Mouse (Mus musculus): ENCODE data around the gene Pgd. TPM values are rescaled to one million over a fixed set of nuclear protein-coding genes. Genes with fewer than 3 reads are reported as not detected.

The Pgd gene
- polyA plus RNA-seq, 2 experiments from 2014 or later, result 41.3 to 86.4 TPM

GRCm38 (mm10) chr4:149166957-149167611 lies 513 bp upstream of the Pgd start:
- ATAC-seq, result peak; percentile 27

DNA sequence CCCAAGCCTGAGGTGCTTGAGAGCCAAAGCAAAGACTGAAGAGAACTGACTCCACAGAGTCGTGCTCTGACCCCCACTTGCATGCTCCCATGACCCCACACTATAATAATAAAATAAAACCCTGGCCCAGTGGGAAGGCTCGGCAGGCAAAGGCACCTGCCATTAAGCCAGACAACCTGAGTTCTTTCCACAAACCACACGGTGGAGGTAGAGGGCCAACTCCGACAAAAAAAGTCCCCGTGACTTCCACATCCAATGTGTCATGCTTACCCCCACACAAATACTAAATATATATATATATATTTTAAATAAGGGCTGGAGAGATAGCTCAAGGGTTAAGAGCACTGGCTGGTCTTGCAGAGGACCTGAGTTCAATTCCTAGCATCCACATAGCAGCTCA lies 2.4 kb downstream of the Pgd start:
- no peak for ATAC-seq

DNA sequence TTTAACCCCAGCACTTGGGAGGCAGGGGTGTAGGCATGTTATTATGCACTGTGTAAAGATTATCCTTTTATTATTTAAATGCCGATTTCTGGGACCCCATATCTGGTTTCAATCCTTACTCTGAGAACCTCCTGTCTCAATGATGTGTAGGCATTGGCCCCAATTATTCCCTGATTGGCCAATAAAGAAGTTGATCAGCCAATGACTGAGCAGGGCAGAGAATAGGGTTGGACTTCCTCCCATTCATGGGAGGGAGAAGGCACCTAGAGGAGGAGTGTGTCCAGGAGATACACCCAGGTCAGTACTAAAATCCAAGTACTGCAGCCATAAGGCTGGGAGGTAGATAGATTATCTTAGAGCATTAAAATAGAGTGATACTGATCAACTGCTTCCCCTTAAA lies 3.4 kb downstream of the Pgd start:
- ATAC-seq, result no peak

GRCm38 (mm10) chr4:149161166-149161565 lies 5.4 kb downstream of the Pgd start:
- no peak for ATAC-seq

DNA sequence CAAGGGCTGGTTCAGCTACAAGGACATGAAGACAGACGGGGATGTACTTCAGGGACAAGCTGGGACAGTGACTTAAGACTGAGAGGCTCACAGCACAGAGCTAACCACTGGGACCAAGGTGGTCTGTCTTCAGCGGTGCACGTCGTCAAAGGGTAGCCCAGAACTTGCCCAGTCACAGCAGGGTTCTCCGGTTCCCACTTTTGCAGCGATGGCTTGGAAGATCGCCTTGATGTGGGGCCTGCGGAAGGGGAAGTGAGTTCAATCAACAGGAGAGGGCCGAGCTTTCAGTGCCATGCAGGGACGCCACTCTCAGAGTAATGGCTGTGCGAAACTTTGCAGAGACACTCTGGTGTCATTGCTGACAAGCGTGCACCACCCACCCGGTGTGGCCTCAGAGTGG lies 6.7 kb downstream of the Pgd start:
- no peak for ATAC-seq

- ATAC-seq, result no peak
These were observed 7.4 kb downstream of the Pgd start for GRCm38 (mm10) chr4:149159203-149159602.

DNA sequence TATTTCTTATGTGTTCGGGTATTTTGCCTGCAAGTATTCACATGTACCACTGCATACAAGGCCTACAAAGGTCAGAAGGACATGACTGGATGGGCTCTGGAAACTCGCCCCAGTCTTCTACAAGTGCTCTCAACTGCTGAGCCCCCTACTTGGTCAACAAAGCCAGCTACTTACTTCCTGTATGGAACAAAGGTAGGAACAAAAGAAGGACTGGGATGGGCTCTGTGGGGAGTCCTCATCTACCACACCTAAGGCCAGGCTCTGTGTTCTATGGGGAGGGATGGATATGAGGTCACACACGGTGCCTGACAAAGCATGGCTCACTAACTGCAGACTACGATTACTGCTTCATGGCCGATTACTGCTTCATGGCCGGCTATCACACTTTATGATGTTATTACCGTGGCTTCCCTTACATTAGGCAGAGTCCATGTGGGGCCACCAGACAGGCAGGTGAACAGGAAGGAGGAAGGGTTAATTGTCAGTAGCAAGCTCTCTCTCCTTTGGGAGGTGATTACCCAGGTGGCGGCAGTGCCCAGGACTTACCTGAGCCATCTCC lies 9.1 kb downstream of the Pgd start:
- ATAC-seq, result no peak

DNA sequence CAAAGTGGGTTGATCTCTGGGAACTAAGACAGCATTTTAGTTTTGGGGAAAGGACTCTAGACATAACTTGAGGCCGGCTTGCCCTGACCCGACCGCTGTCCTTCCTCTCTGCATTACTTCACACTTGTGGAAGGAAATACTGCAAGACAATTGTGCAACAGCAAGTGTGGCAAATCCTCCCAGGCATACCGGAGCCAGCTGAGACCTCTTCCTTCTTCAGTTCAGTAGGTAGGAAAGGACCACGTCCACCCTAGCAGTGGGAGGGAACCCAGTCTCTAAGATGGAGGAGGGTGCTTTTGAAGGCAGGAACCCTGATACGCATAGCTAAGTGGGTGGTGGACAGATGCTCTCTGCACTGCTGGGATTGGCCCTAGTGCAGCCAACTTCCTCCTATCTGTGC lies 10.9 kb downstream of the Pgd start:
- ATAC-seq, result no peak

- ATAC-seq, result no peak
These were observed 11.7 kb downstream of the Pgd start for GRCm38 (mm10) chr4:149154859-149155258.

DNA sequence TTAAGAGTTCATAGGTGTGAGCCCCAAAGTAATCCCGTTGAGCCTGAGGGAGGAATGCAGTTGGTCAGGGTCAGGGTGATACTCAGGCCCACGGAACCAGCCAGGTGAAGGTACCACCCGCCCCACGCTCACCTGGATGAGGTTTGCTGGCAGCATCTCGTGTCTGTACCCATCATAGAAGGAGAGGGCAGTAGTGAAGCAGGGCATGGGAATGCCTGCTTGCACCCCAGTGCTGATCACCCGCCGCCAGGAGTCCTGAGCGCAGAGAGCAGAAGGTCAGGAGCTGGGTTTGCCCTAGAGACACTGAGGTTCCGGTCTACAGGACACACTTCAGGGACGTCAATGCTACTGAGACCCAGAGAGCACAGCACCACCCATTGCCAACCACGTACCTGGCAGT lies 15.8 kb downstream of the Pgd start:
- ATAC-seq, result no peak

DNA sequence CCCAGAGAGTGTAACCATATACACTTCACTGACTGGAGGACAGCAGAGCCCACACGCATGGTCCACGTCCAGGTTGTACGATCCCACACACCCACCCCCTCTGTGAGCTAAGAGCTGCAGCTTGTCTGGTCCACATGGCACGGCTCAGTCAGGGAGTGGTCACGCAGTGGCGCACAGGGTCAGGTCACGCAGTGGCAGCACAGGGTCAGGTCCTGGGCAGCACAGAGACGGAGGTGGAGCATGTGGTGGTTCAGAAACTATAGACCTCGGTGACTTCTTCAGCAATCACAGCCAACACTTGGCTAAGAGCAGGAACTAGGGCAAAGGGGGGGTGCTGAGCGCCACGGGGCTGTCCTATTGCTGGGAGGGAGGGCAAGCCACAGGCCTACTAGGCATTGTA lies 16.3 kb downstream of the Pgd start:
- no peak for ATAC-seq

- ATAC-seq, result no peak
These were observed 17.0 kb downstream of the Pgd start for GRCm38 (mm10) chr4:149149611-149150010.

DNA sequence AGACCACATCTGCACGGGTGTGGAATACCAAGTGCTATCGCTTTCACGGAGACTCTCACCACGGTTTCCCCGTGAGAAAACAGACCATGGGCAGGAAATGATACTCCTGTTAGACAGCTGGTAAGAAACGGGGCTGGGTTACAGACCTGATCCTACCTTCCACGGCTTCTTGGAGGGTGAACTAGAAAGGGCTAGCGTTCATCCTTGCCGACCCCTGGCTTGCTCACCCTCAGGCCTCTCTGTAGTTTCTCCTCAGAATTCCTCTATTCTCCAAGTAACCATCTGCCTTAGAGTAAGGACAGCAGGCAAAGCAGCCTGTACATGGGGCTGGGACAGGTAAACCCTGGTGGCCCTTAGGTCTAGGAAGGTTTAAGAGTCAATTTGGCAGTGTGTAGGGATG lies 17.4 kb downstream of the Pgd start:
- no peak for ATAC-seq

GRCm38 (mm10) chr4:149148084-149148483 lies 18.5 kb downstream of the Pgd start:
- no peak for ATAC-seq

DNA sequence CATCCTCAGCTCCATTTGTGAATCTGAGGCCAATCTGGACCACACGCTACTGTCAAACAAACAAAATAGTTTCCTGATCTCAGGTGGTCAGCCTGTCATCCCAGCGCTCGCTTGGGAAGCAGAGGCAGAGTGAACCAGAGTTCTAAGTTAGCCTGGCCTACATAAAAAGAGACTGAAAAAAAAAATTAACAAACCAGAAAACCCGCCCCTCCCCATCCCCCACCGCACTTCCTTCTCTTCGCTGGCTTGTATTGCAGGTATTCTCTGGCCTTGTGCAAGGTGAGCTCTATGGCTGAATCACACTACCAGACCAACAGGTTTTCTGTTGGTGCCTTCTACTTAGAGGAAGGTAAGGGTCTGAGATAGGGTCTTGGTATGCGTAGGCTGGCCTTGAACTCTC lies 19.0 kb downstream of the Pgd start:
- ATAC-seq, result no peak

DNA sequence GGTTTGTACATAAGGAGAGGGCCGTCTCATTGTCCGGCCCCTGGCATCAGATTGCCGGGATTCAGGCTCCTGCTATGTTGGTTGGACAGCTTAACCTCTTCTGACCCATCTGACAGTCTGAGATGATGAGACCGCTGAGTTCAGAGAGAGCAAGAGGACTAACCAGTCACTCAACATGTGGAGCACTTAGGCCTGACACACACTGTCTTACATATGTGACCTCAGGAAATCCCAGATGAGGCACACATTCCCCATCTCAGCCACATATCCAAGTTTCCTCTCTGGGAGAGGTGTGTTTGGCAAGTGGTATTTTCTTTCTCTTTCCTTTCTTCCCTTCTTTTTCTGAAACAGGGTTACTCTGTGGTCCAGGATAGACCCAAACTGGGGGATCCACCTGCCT lies 21.4 kb downstream of the Pgd start:
- ATAC-seq, result no peak

DNA sequence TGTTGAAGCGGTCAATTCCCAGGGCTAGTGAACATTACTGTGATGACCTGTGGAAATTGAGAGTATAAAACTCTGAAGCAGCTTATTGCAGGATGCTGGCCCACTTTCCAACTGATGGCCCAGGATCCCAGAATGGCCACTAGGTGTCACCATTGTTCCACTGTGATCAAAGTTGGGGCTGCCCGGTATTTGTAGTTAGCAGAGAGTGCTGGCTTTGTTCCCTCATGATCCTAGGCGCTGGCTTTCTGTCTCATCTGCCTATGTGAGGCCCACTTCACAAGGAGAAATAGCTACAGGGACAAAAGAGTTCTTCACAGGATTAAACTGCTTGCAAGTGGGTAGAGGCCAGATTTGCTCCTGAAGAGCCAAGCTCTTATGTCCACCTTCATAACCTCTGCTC lies 22.1 kb downstream of the Pgd start:
- peak; percentile 96 for ATAC-seq

DNA sequence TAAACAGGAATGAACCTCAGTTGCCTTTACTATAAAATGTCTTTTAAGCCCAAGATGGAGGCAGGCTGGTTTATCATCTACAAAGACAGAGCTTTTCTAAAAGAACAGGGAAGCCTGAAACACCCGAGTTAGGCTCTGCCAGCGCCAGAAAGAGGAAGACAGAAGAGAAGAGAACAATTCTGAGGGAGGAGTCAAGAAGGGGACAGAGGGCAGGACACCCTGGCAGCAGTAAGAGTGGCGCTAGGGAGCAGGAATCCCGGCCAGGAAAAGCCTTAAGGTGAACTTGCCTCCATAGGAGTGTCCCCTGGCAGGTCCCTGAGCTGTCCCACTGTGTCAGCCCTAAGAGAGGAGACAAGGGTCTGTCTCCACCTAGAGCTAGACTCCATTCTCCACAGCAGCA lies 23.0 kb downstream of the Pgd start:
- ATAC-seq, result no peak

DNA sequence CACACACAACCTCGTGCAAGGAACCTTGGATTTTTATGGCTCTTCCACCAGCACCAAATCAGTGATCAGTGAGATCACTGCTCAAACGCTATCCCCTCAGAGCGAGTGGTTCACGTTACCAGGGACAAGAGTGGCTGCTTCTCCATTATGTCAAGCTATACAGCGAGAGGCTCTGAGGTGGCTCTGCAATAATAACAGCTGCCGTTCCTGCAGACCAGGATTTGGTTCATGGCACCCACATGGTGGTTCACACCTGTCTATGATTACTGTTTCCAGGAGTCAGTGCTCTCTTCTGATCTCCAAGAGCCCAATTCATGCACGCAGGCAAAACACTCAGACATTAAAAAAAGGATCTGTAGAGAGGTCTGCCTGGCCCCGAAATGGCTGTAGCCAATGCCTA lies 28.1 kb downstream of the Pgd start:
- no peak for ATAC-seq

DNA sequence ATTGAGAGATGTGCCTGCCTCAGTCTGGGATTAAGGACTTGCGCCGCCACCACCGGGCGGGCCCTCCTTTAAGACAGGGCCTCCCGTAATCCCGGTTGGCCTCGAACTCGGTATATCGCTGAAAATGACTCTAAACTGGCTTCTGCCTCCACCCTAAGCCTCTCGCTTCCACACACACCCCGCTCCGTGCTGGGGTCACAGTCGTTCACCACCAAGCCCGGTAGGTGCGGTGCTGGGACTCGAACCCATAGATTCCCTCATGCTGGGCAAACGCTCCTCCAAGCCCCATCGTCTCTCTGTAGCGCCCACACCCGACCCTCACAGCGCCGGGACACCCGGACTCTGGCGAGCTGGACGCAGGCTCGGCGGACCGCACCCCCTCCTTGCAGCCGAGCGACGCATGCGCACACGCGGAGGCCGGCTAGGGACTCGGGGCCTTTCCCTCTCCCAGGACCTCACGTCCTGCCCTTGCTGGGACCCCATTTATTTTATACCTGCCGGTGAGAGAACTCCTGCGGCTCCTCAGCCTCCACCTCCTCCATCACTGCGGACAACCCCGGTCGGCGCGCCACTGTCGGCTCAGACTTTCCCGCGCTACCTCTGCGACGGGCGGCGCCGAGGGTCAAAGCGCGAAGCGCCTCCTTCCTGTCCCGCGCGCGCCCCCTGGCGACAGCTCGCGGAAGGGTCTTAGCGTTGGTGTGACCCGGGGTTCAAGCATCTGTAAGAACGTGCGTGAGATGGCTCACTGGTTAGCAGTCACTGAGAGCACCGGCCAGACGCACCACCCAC lies 29.4 kb downstream of the Pgd start, which contains the start of gene Cenps:
Gene Cenps (minus strand): TSS at position 648 of the 789 bp plus-strand sequence.
- peak; percentile 94 for ATAC-seq

DNA sequence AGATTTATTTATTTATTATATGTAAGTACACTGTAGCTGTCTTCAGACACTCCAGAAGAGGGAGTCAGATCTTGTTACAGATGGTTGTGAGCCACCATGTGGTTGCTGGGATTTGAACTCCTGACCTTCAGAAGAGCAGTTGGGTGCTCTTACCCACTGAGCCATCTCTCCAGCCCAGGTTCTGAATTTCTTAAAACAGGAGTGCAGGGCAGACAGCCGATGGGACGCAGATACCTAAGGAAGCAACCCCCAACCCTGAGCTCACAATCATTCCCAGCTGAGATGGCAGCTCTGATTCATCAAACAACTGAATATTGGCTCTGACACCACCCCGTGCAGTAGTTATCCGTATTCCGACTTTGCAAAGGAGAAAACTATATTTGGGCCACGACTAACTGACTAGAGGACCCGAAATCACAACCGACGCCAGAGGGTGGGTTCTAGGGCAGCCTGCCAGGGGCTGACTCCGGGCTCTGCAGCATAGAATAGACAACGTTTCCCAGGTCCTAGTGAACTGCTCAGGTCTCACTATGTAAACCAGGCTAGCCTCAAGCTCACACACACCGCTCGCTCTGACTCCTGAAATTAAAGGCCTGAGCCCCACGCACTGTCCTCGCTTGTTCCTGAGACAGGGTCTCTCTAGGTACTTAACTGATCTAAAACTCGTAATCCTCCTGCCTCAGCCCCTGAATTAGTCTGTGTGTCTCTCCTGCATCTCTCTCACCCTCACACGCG lies 30.3 kb downstream of the Pgd start:
- no peak for ATAC-seq

DNA sequence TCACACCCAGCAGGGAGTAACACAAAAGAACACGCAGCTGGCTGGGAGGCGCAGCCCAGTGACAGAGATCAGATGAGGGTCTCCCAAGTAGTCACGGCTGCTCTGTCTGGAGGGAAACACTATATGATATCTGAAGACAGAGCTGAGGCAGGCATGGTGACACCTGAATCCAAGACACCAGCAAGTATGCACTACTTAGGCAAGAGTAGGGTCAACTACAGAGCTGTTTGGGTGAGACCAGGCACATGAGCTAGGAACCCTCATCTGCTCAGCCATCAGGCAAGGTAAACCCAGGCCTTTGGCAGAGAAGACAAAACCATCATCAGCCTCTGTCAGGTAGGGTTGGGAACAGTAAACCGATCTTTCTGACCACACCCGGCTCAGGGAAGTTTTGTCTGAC lies 33.2 kb downstream of the Pgd start:
- no peak for ATAC-seq

- no peak for ATAC-seq
These were observed 34.6 kb downstream of the Pgd start for GRCm38 (mm10) chr4:149131789-149132565.
